Mouse (Mus musculus) lung, postnatal 4 days (tissue): ENCODE data around the gene Gm128.
A peak's percentile ranks its signal among the peaks of the same experiment; 100 is the strongest.

Experiments
- DNase-seq, 2 experiments: peaks; one replicate each; pipeline ENCODE4 v3.0.0; 2021

Gm128 gene

GRCm38 (mm10) chr3:95241498-95241897 is at the start of gene Gm128:
Gm128 (minus strand) TSS chr3:95241598.
- no peak for DNase-seq

GRCm38 (mm10) chr3:95291041-95291440 is 49.6 kb upstream of the Gm128 start:
- no peak for DNase-seq

- DNase-seq: no peak
These were observed 48.8 kb upstream of the Gm128 start for GRCm38 (mm10) chr3:95290156-95290555.

GRCm38 (mm10) chr3:95289419-95289818 is 48.0 kb upstream of the Gm128 start:
- DNase-seq: no peak

- DNase-seq: no peak
These were observed 46.1 kb upstream of the Gm128 start for GRCm38 (mm10) chr3:95287541-95287940.

- peak in 1 of 2 experiments; percentile 27 for DNase-seq
These were observed 45.1 kb upstream of the Gm128 start for GRCm38 (mm10) chr3:95286510-95286909.

- no peak for DNase-seq
These were observed 44.6 kb upstream of the Gm128 start for GRCm38 (mm10) chr3:95286011-95286410.

- no peak for DNase-seq
These were observed 44.0 kb upstream of the Gm128 start for GRCm38 (mm10) chr3:95285390-95285789.

- no peak for DNase-seq
These were observed 43.3 kb upstream of the Gm128 start for GRCm38 (mm10) chr3:95284501-95285281.

- no peak for DNase-seq
These were observed 42.7 kb upstream of the Gm128 start for GRCm38 (mm10) chr3:95284062-95284461.

GRCm38 (mm10) chr3:95283589-95283941 is 42.2 kb upstream of the Gm128 start:
- DNase-seq: no peak

- DNase-seq: peak; percentile 89 to 92
These were observed 41.6 kb upstream of the Gm128 start for GRCm38 (mm10) chr3:95282865-95283588.

GRCm38 (mm10) chr3:95282381-95282864 is 41.0 kb upstream of the Gm128 start:
- peak; percentile 71 to 75 for DNase-seq

- peak; percentile 99 for DNase-seq
These were observed 40.1 kb upstream of the Gm128 start, which contains the start of the genes Mindy1 and Prune1 for GRCm38 (mm10) chr3:95281216-95282126. Mindy1 (plus strand) TSS chr3:95281345. Prune1 (minus strand) TSS chr3:95282076.

- peak; percentile 50 to 54 for DNase-seq
These were observed 39.3 kb upstream of the Gm128 start for GRCm38 (mm10) chr3:95280747-95281146.

- no peak for DNase-seq
These were observed 35.8 kb upstream of the Gm128 start for GRCm38 (mm10) chr3:95277149-95277551.

- no peak for DNase-seq
These were observed 35.1 kb upstream of the Gm128 start for GRCm38 (mm10) chr3:95276428-95276934.

- no peak for DNase-seq
These were observed 33.8 kb upstream of the Gm128 start for GRCm38 (mm10) chr3:95275161-95275560.

GRCm38 (mm10) chr3:95274453-95274852 is 33.1 kb upstream of the Gm128 start:
- no peak for DNase-seq

- DNase-seq: no peak
These were observed 32.1 kb upstream of the Gm128 start for GRCm38 (mm10) chr3:95273471-95273870.

GRCm38 (mm10) chr3:95270766-95271364 is 29.5 kb upstream of the Gm128 start:
- DNase-seq: no peak

GRCm38 (mm10) chr3:95269789-95270188 is 28.4 kb upstream of the Gm128 start:
- no peak for DNase-seq
